Mouse (Mus musculus) MEL (cell line): Measurements from ENCODE around the gene Myog.

Experiments
- BHLHE40 ChIP-seq: IDR thresholded peaks from 2 replicates; pipeline ENCODE4 v1.6.1; 2012; ENCODE audit warnings: low read depth, mild to moderate bottlenecking, inconsistent platforms, low read length, improper control_type of control experiment, borderline replicate concordance
- CHD2 ChIP-seq: IDR thresholded peaks from 2 replicates; pipeline ENCODE4 v1.6.1; 2011; ENCODE audit warnings: low read length, improper control_type of control experiment
- CTCF ChIP-seq, 3 experiments: IDR thresholded peaks in 2 of 3; conservative IDR thresholded peaks in 1 of 3; 2 replicates each; pipeline ENCODE4 v1.5.1; 2011 to 2012; ENCODE audit warnings: low read length in 3 of 3, low read depth in 2 of 3, mild to moderate bottlenecking in 2 of 3, improper control_type of control experiment in 1 of 3, inconsistent platforms in 1 of 3, mixed read lengths in 1 of 3, moderate library complexity in 1 of 3; ENCODE audit not compliant: control insufficient read depth in 1 of 3, insufficient read depth in 1 of 3, poor library complexity in 1 of 3, severe bottlenecking in 1 of 3
- E2F4 ChIP-seq: IDR thresholded peaks from 2 replicates; pipeline ENCODE4 v1.6.1; 2011; ENCODE audit warnings: low read depth, low read length, improper control_type of control experiment, borderline replicate concordance
- EP300 ChIP-seq, 2 experiments: IDR thresholded peaks; 2 replicates each; pipeline ENCODE4 v1.6.1; 2011; ENCODE audit warnings: improper control_type of control experiment in 2 of 2, low read length in 2 of 2, low read depth in 1 of 2, mild to moderate bottlenecking in 1 of 2
- ETS1 ChIP-seq: IDR thresholded peaks from 2 replicates; pipeline ENCODE4 v1.6.1; 2012; ENCODE audit warnings: low read depth, mild to moderate bottlenecking, inconsistent platforms, low read length, improper control_type of control experiment, moderate library complexity
- HCFC1 ChIP-seq: IDR thresholded peaks from 2 replicates; pipeline ENCODE4 v1.6.1; 2012; ENCODE audit warnings: low read depth, mild to moderate bottlenecking, inconsistent platforms, low read length, improper control_type of control experiment, moderate library complexity
- MXI1 ChIP-seq: IDR thresholded peaks from 2 replicates; pipeline ENCODE4 v1.6.1; 2011; ENCODE audit warnings: mild to moderate bottlenecking, low read depth, low read length, improper control_type of control experiment
- NRF1 ChIP-seq: IDR thresholded peaks from 2 replicates; pipeline ENCODE4 v1.6.1; 2014; ENCODE audit warnings: low read depth, mild to moderate bottlenecking, inconsistent platforms, low read length, improper control_type of control experiment, moderate library complexity; ENCODE audit not compliant: poor library complexity, insufficient read depth, severe bottlenecking
- POLR2A ChIP-seq, 2 experiments: IDR thresholded peaks; 2 replicates each; pipeline ENCODE4 v1.6.1; 2011 to 2012; ENCODE audit warnings: low read length in 2 of 2, mild to moderate bottlenecking in 2 of 2, control low read depth in 1 of 2, improper control_type of control experiment in 1 of 2, low read depth in 1 of 2, moderate library complexity in 1 of 2; ENCODE audit not compliant: control insufficient read depth in 1 of 2, insufficient read depth in 1 of 2, poor library complexity in 1 of 2
- SIN3A ChIP-seq: IDR thresholded peaks from 2 replicates; pipeline ENCODE4 v1.6.1; 2012; ENCODE audit warnings: low read length, improper control_type of control experiment, inconsistent platforms
- SMC3 ChIP-seq: IDR thresholded peaks from 2 replicates; pipeline ENCODE4 v1.6.1; 2011; ENCODE audit warnings: low read depth, low read length, improper control_type of control experiment
- TAL1 ChIP-seq: IDR thresholded peaks from 2 replicates; pipeline ENCODE4 v1.6.1; 2012; ENCODE audit warnings: mild to moderate bottlenecking, inconsistent platforms, low read length, moderate library complexity, mixed read lengths
- ZNF384 ChIP-seq: IDR thresholded peaks from 2 replicates; pipeline ENCODE4 v1.6.1; 2012; ENCODE audit warnings: low read depth, mild to moderate bottlenecking, inconsistent platforms, low read length, improper control_type of control experiment

- TF ChIP-seq CTCF (IDR thresholded peaks at IDR 0.05 in 2 of 3, conservative IDR thresholded peaks at IDR 0.05 in 1 of 3; ENCODE audit: control insufficient read depth in 1 of 3, insufficient read depth in 1 of 3, low read depth in 2 of 3, low read length in 3 of 3, poor library complexity in 1 of 3, severe bottlenecking in 1 of 3) (no peak), SIN3A (no peak), EP300 (IDR thresholded peaks at IDR 0.05; ENCODE audit: low read depth in 1 of 2, low read length in 2 of 2) (no peak), POLR2A (IDR thresholded peaks at IDR 0.05; ENCODE audit: control insufficient read depth in 1 of 2, insufficient read depth in 1 of 2, low read depth in 1 of 2, low read length in 2 of 2, poor library complexity in 1 of 2) (no peak), ZNF384 (no peak), TAL1 (no peak), CHD2 (no peak), HCFC1 (no peak), NRF1 (no peak), MXI1 (no peak), BHLHE40 (no peak), ETS1 (no peak), E2F4 (no peak), SMC3 (no peak)
Measured at GRCm38 (mm10) chr1:134315181-134315580, 25.4 kb downstream of the Myog start.
